Mouse (Mus musculus) neural tube, embryonic 14.5 days (tissue): Measurements from ENCODE around the gene Gsc. TPM values are rescaled to one million over a fixed set of nuclear protein-coding genes. Genes with fewer than 3 reads are reported as not detected.
"Not testable (repeated sequence)": the region's sequence is repeated elsewhere in the genome, so short reads cannot be mapped to it uniquely, and the experiment has no call there.

ENCODE experiments used
- ATAC-seq: fragments of 200-750 bp; cut with Nextera tagmentation; 2 replicates; pipeline ENCODE4 v1.8.0; 2017; ENCODE audit warnings: low read depth, mild to moderate bottlenecking, moderate TSS enrichment, moderate library complexity
- H3K27ac ChIP-seq: fragments of 300-500 bp; sonication (generic); 2 replicates; pipeline ENCODE4 v1.5.1; 2014; ENCODE audit warnings: low read depth, mild to moderate bottlenecking, control low read depth, low read length, moderate library complexity, mixed read lengths
- H3K27me3 ChIP-seq: fragments of 300-500 bp; sonication (generic); 2 replicates; pipeline ENCODE4 v1.6.1; 2014; ENCODE audit warnings: low read length; ENCODE audit not compliant: control insufficient read depth, insufficient read depth
- H3K36me3 ChIP-seq: fragments of 300-500 bp; sonication (generic); 2 replicates; pipeline ENCODE4 v1.6.1; 2014; ENCODE audit warnings: low read length, mixed read lengths; ENCODE audit not compliant: control insufficient read depth, insufficient read depth
- H3K4me1 ChIP-seq: fragments of 300-500 bp; sonication (generic); 2 replicates; pipeline ENCODE4 v1.6.1; 2014; ENCODE audit warnings: low read length; ENCODE audit not compliant: control insufficient read depth, insufficient read depth
- H3K4me2 ChIP-seq: fragments of 300-500 bp; sonication (generic); 2 replicates; pipeline ENCODE4 v1.6.1; 2014; ENCODE audit warnings: mild to moderate bottlenecking, low read depth, low read length, control low read depth
- H3K4me3 ChIP-seq: fragments of 300-500 bp; sonication (generic); 2 replicates; pipeline ENCODE4 v1.5.1; 2014; ENCODE audit warnings: low read depth, low read length, control low read depth, mixed read lengths
- H3K9ac ChIP-seq: fragments of 300-500 bp; sonication (generic); replicated peaks from 2 replicates; pipeline ENCODE4 v1.6.1; 2014; ENCODE audit warnings: low read depth, mild to moderate bottlenecking, control low read depth, low read length, mixed read lengths
- H3K9me3 ChIP-seq: fragments of 300-500 bp; sonication (generic); 2 replicates; pipeline ENCODE4 v1.6.1; 2016; ENCODE audit warnings: low read length; ENCODE audit not compliant: control insufficient read depth
- WGBS: fragments of 180-500 bp; shearing (Covaris S2); extraction: QIAGEN DNeasy Blood & Tissue Kit; methylation state at CpG from one replicate; pipeline ENCODE4 v1.1.7; 2014; 5-methylcytosine and 5-hydroxymethylcytosine counted together
- polyA plus RNA-seq: library from polyadenylated mRNA; unstranded; fragments of >200 nt; fragmentation: Nextera tagmentation; extraction: Ambion mirVana; gene quantifications from 2 replicates; pipeline ENCODE4 v1.2.1, GENCODE M21; 2014

Gsc gene
- polyA plus RNA-seq, 1 experiment from 2014 or later, result not detected

- Histone ChIP-seq H3K36me3 (no peaks in the 10 kb centered on the region), H3K4me3 (no peak overlapping the region), H3K4me1 (peaks cover 14% of the 10 kb centered on the region), H3K27me3 (peaks cover 23% of the 10 kb centered on the region; the same call in 1 of the 2 replicates), H3K27ac (no peak overlapping the region), H3K4me2 (no peak overlapping the region), H3K9me3 (no peaks in the 10 kb centered on the region), H3K9ac (no peak overlapping the region)
- WGBS, result 10% methylated on average over 4 of the region's 4 CpGs
- ATAC-seq, result no peak
Measured at GRCm38 (mm10) chr12:104468783-104469182, 4.3 kb downstream of the Gsc start.

GRCm38 (mm10) chr12:104467372-104467771 lies 5.8 kb downstream of the Gsc start:
- ATAC-seq, result no peak
- no peaks in the 10 kb centered on the region for H3K36me3 ChIP-seq
- H3K4me3 ChIP-seq, result no peak overlapping the region
- 20% methylated on average over 6 of the region's 6 CpGs for WGBS
- H3K27me3 ChIP-seq, result peaks cover 19% of the 10 kb centered on the region; the same call in 1 of the 2 replicates
- no peak overlapping the region for H3K9ac ChIP-seq
- H3K27ac ChIP-seq, result no peak overlapping the region
- peaks cover 6% of the 10 kb centered on the region for H3K4me1 ChIP-seq
- no peaks in the 10 kb centered on the region for H3K9me3 ChIP-seq
- no peak overlapping the region for H3K4me2 ChIP-seq

- 0 out of 2 replicates have a peak, but pooled peaks cover 4% of the 10 kb centered on the region for H3K4me1 ChIP-seq
- no peaks in the 10 kb centered on the region for H3K9me3 ChIP-seq
Measured at GRCm38 (mm10) chr12:104466930-104467329, 6.2 kb downstream of the Gsc start.

GRCm38 (mm10) chr12:104461372-104461771 lies 11.8 kb downstream of the Gsc start:
- no peak overlapping the region for H3K9ac ChIP-seq
- H3K4me2 ChIP-seq, result no peak overlapping the region
- no peaks in the 10 kb centered on the region for H3K27me3 ChIP-seq
- WGBS, result 25% methylated on average over 8 of the region's 8 CpGs
- no peaks in the 10 kb centered on the region for H3K4me1 ChIP-seq
- no peak overlapping the region for H3K27ac ChIP-seq
- no peaks in the 10 kb centered on the region for H3K36me3 ChIP-seq
- no peak overlapping the region for H3K4me3 ChIP-seq
- H3K9me3 ChIP-seq, result no peaks in the 10 kb centered on the region
- no peak for ATAC-seq

More at GRCm38 (mm10) chr12:104466930-104467329, 6.2 kb downstream of the Gsc start:
- peaks cover 19% of the 10 kb centered on the region; the same call in 1 of the 2 replicates for H3K27me3 ChIP-seq
- no peak overlapping the region for H3K9ac ChIP-seq
- H3K4me3 ChIP-seq, result no peak overlapping the region
- ATAC-seq, result no peak
- H3K36me3 ChIP-seq, result no peaks in the 10 kb centered on the region
- WGBS, result 4% methylated on average over 7 of the region's 7 CpGs
- no peak overlapping the region for H3K4me2 ChIP-seq
- no peak overlapping the region for H3K27ac ChIP-seq

- ATAC-seq, result no peak
- no peak overlapping the region for H3K4me3 ChIP-seq
- no peaks in the 10 kb centered on the region for H3K9me3 ChIP-seq
- H3K9ac ChIP-seq, result no peak overlapping the region
- no peaks in the 10 kb centered on the region for H3K4me1 ChIP-seq
- H3K4me2 ChIP-seq, result no peak overlapping the region
- no peaks in the 10 kb centered on the region for H3K36me3 ChIP-seq
- no peak overlapping the region for H3K27ac ChIP-seq
- 63% methylated on average over 6 of the region's 6 CpGs for WGBS
- H3K27me3 ChIP-seq, result no peaks in the 10 kb centered on the region
Measured at GRCm38 (mm10) chr12:104459377-104459776, 13.8 kb downstream of the Gsc start.

GRCm38 (mm10) chr12:104453002-104453401 lies 20.1 kb downstream of the Gsc start:
- Histone ChIP-seq H3K27me3 (no peaks in the 10 kb centered on the region), H3K4me3 (no peak overlapping the region), H3K9ac (no peak overlapping the region), H3K27ac (no peak overlapping the region), H3K4me2 (no peak overlapping the region), H3K9me3 (no peaks in the 10 kb centered on the region), H3K4me1 (no peaks in the 10 kb centered on the region), H3K36me3 (no peaks in the 10 kb centered on the region)
- ATAC-seq, result no peak
- WGBS, result 54% methylated on average over 1 of the region's 1 CpGs

- Histone ChIP-seq H3K4me2 (no peak overlapping the region), H3K9me3 (no peaks in the 10 kb centered on the region), H3K27ac (no peak overlapping the region), H3K27me3 (no peaks in the 10 kb centered on the region), H3K36me3 (no peaks in the 10 kb centered on the region), H3K9ac (no peak overlapping the region), H3K4me3 (no peak overlapping the region), H3K4me1 (no peaks in the 10 kb centered on the region)
- ATAC-seq, result no peak
- WGBS, result 77% methylated on average over 10 of the region's 10 CpGs
Measured at GRCm38 (mm10) chr12:104450257-104450656, 22.9 kb downstream of the Gsc start.

GRCm38 (mm10) chr12:104448099-104448498 lies 25.0 kb downstream of the Gsc start:
- Histone ChIP-seq H3K4me3 (no peak overlapping the region), H3K27me3 (no peaks in the 10 kb centered on the region), H3K9ac (no peak overlapping the region), H3K27ac (no peak overlapping the region), H3K4me1 (no peaks in the 10 kb centered on the region), H3K4me2 (no peak overlapping the region), H3K9me3 (no peaks in the 10 kb centered on the region), H3K36me3 (no peaks in the 10 kb centered on the region)
- WGBS, result 29% methylated on average over 13 of the region's 13 CpGs
- no peak for ATAC-seq

- not testable (repeated sequence) for H3K4me2 ChIP-seq, H3K36me3 ChIP-seq, H3K4me1 ChIP-seq, H3K27ac ChIP-seq, H3K4me3 ChIP-seq, H3K9ac ChIP-seq, ATAC-seq, H3K27me3 ChIP-seq, H3K9me3 ChIP-seq
- 79% methylated on average over 25 of the region's 25 CpGs for WGBS
Measured at GRCm38 (mm10) chr12:104447056-104447455, 26.1 kb downstream of the Gsc start.
